Mouse (Mus musculus) stomach, postnatal 0 days (tissue): ENCODE results near the gene Sptan1.

Experiments
- CTCF ChIP-seq: IDR thresholded peaks from 2 replicates; pipeline ENCODE4 v1.5.1; 2016; ENCODE audit warnings: antibody characterized with exemption, low read depth, mild to moderate bottlenecking, moderate library complexity
- EP300 ChIP-seq: optimal IDR thresholded peaks from 2 replicates; pipeline ENCODE3; 2016; ENCODE audit warnings: antibody characterized with exemption

DNA sequence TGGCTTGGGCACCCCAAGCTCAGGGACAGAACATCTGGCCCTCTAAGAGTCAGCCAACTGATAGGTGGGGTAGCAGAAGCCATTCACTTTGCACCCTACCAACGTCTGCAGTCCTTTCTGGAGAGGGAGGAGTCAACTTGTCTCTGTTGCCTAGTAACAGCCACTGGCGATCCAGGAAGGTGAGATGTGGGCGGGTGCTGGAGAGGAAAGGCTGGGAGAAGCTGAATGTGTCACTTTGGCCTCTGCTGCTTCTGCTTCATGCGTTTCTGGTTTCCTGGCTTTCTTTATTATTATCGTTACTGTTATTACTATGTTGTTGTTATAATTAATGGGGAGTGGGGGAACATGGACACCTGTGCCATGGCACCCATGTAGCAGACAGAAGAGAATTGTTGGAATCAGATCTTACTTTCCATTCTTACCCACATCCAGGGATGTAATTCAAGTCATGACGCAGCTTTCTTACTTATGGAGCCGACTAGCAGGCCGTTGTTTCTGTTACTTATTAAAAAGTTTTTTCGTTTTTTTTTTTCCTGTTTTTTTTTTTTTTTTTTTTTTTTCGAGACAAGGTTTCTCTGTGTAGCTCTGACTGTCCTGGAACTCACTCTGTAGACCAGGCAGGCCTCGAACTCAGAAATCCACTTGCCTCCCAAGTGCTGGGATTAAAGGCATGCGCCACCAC is 92.0 kb downstream of the Sptan1 start, which contains the start of gene Set:
- TF ChIP-seq EP300 = no peak
- TF ChIP-seq CTCF = no peak
